Mouse (Mus musculus) lung, postnatal 0 days (tissue): ENCODE measurements at regions not wholly inside any gene's neighbourhood (a gene's known extent, or its start where the extent isn't known, plus 50 kb on each side); places are given as distances from the start of the nearest gene placed in this dataset.

Experiments used
- CTCF ChIP-seq: IDR thresholded peaks from 2 replicates; pipeline ENCODE4 v1.5.1; 2016; ENCODE audit warnings: antibody characterized with exemption, mild to moderate bottlenecking
- EP300 ChIP-seq: IDR thresholded peaks from 2 replicates; pipeline ENCODE4 v1.6.1; 2016; ENCODE audit warnings: antibody characterized with exemption, mild to moderate bottlenecking, control low read depth

DNA sequence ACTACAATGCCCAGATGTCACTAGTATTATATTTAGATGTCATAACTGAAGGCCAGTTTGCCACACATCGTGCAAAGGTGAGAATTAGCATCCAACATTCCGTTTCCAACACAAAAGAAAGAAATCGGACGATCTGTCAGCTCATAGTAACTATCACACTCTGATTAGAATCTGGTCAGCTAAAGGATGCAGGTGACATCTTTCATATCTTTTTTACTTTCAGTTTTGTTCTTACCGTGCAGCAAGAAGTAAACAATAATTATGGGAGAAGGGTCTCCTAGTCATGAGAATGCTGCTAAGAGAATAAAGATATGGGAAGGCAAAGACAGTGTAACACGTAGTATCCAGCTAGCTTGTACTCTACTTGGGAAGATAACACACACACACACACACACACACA lies 62.7 kb upstream of the Nrip1 start:
- TF ChIP-seq CTCF (no peak), EP300 (no peak)
